Mouse (Mus musculus): ENCODE measurements around the gene Stard8.

DNA sequence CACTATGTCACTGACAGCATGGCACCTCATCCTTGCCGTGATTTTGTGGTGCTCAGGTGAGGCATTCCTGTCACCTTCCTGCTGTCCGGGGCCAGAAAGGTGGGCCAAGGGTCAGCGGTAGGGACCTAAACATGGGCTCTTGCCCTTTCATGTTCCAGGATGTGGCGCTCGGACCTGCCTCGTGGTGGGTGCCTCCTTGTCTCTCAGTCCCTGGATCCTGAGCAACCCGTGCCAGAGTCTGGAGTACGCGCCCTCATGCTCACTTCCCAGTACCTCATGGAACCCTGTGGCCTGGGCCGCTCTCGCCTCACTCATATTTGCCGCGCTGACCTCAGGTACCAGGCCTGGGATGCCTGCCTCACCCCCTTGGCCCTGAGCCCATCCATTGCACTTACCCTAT lies 69.5 kb downstream of the Stard8 start:
- no peak for TF ChIP-seq CTCF (IDR thresholded peaks at IDR 0.05; ENCODE audit: borderline replicate concordance, extremely low read depth, insufficient read depth, insufficient read length)
- no peak for TF ChIP-seq POLR2A (IDR thresholded peaks at IDR 0.05; ENCODE audit: borderline replicate concordance, extremely low read depth, insufficient read depth, insufficient read length, poor library complexity, severe bottlenecking)
